Mouse (Mus musculus) liver, postnatal 0 days (tissue): ENCODE measurements at regions not wholly inside any gene's neighbourhood (a gene's known extent, or its start where the extent isn't known, plus 50 kb on each side); places are given as distances from the start of the nearest gene placed in this dataset.

Experiments used
- ATAC-seq: fragments of 200-750 bp; cut with Nextera tagmentation; 2 replicates; pipeline ENCODE4 v1.8.0; 2017; ENCODE audit warnings: mild to moderate bottlenecking, moderate library complexity
- DNase-seq: peaks from one replicate; pipeline ENCODE4 v3.0.0-alpha.2; 2016
- H3K27ac ChIP-seq: fragments of 300-500 bp; sonication (generic); 2 replicates; pipeline ENCODE4 v1.5.1; 2014; ENCODE audit warnings: antibody characterized with exemption, moderate library complexity, mild to moderate bottlenecking, low read depth
- H3K27me3 ChIP-seq: fragments of 300-500 bp; sonication (generic); 2 replicates; pipeline ENCODE4 v1.6.1; 2014; ENCODE audit warnings: low read length, control low read depth, mixed read lengths; ENCODE audit not compliant: insufficient read depth
- H3K36me3 ChIP-seq: fragments of 300-500 bp; sonication (generic); replicated peaks from 2 replicates; pipeline ENCODE4 v1.6.1; 2014; ENCODE audit warnings: mild to moderate bottlenecking, control low read depth, low read length, moderate library complexity, mixed read lengths; ENCODE audit not compliant: insufficient read depth
- H3K4me1 ChIP-seq: fragments of 300-500 bp; sonication (generic); 2 replicates; pipeline ENCODE4 v1.6.1; 2014; ENCODE audit warnings: antibody characterized with exemption, mild to moderate bottlenecking, control low read depth; ENCODE audit not compliant: insufficient read depth
- H3K4me2 ChIP-seq: fragments of 300-500 bp; sonication (generic); 2 replicates; pipeline ENCODE4 v1.6.1; 2014; ENCODE audit warnings: low read depth, mild to moderate bottlenecking, low read length, moderate library complexity, mixed read lengths
- H3K4me3 ChIP-seq: fragments of 300-500 bp; sonication (generic); 2 replicates; pipeline ENCODE4 v1.5.1; 2014; ENCODE audit warnings: low read depth, low read length
- H3K9ac ChIP-seq: fragments of 300-500 bp; sonication (generic); replicated peaks from 2 replicates; pipeline ENCODE4 v1.6.1; 2014; ENCODE audit warnings: mild to moderate bottlenecking, moderate library complexity
- H3K9me3 ChIP-seq: fragments of 300-500 bp; sonication (generic); 2 replicates; pipeline ENCODE4 v1.6.1; 2016; ENCODE audit warnings: mild to moderate bottlenecking, control low read depth, low read length, mixed read lengths
- CTCF ChIP-seq: sonication (generic); IDR thresholded peaks from 2 replicates; pipeline ENCODE4 v1.5.1; 2016; ENCODE audit warnings: antibody characterized with exemption, low read depth
- EP300 ChIP-seq: IDR thresholded peaks from 2 replicates; pipeline ENCODE4 v1.6.1; 2016; ENCODE audit warnings: antibody characterized with exemption, low read depth, mild to moderate bottlenecking
- WGBS: fragments of 180-500 bp; shearing (Covaris S2); extraction: QIAGEN DNeasy Blood & Tissue Kit; methylation state at CpG from one replicate; pipeline ENCODE4 v1.1.7; 2014; ENCODE audit not compliant: insufficient replicate concordance; 5-methylcytosine and 5-hydroxymethylcytosine counted together

- Histone ChIP-seq H3K9ac (no peak overlapping the region), H3K27me3 (no peaks in the 10 kb centered on the region), H3K27ac (no peak overlapping the region), H3K4me1 (no peaks in the 10 kb centered on the region), H3K9me3 (no peaks in the 10 kb centered on the region), H3K36me3 (no peaks in the 10 kb centered on the region), H3K4me2 (no peak overlapping the region), H3K4me3 (no peak overlapping the region)
- TF ChIP-seq EP300 (no peak), CTCF (no peak)
- DNase-seq: no peak
- 75% methylated on average over 4 of the region's 4 CpGs for WGBS
- no peak for ATAC-seq
These were observed 502.0 kb downstream of the Sqor start for GRCm38 (mm10) chr2:123267036-123267435.

DNA sequence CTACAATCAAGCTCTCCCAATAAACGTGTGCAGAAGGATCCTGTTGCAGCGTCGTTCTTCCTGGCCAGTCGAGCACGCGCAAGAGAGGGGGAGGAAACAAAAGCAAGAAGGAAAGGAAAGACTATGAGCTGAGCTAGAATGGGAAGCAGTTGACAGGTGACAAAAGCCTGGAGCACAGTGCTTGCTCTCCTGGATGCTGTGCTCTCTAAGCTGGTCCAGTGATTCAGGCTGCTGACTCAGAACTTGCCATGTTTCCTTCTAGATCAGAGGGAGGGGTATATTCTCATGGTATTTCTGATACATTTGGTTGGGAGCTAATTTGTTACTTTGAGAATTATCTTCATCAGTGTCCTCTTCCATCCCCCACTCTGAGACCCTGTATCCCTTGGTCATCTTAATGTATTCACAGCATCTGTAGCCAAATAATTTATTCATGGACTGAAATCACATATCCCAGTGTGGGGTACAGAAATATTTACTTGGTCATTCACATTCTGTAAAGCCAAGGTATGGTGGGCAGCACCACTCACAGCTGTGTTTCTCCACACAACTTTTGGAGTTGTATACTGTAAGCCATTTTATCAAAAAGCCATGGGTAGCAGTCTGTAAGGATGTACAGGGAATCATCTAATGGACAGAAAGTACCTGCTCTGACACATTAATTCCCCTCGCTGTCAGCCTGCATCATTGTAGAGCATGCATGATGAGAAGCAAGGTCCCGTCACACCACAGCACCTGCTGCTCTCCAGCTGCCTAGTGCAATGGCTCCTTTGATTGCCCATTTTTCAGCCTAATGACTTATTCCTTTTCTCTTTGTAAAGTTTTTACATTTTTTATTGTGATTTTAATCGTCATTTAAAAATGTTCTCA, 510.1 kb downstream of the Sqor start:
- H3K4me3 ChIP-seq: no peak overlapping the region
- no peak overlapping the region for H3K27ac ChIP-seq
- WGBS: 77% methylated on average over 9 of the region's 9 CpGs
- TF ChIP-seq CTCF (no peak), EP300 (no peak)
- no peak overlapping the region for H3K4me2 ChIP-seq
- DNase-seq (no peak), ATAC-seq (no peak)
- H3K4me1 ChIP-seq: no peaks in the 10 kb centered on the region
- H3K36me3 ChIP-seq: no peaks in the 10 kb centered on the region
- no peak overlapping the region for H3K9ac ChIP-seq
- H3K27me3 ChIP-seq: no peaks in the 10 kb centered on the region
- H3K9me3 ChIP-seq: no peaks in the 10 kb centered on the region

- ATAC-seq (no peak), DNase-seq (no peak)
- H3K27me3 ChIP-seq: no peaks in the 10 kb centered on the region
- H3K27ac ChIP-seq: no peak overlapping the region
- H3K4me3 ChIP-seq: no peak overlapping the region
- 67% methylated on average over 6 of the region's 6 CpGs for WGBS
- no peaks in the 10 kb centered on the region for H3K9me3 ChIP-seq
- no peaks in the 10 kb centered on the region for H3K4me1 ChIP-seq
- H3K36me3 ChIP-seq: no peaks in the 10 kb centered on the region
- H3K9ac ChIP-seq: no peak overlapping the region
- TF ChIP-seq CTCF (no peak), EP300 (no peak)
- no peak overlapping the region for H3K4me2 ChIP-seq
These were observed 510.8 kb downstream of the Sqor start for GRCm38 (mm10) chr2:123275736-123276330.

GRCm38 (mm10) chr2:123311554-123312276, 546.7 kb downstream of the Sqor start:
- WGBS: 59% methylated on average over 6 of the region's 6 CpGs
- ATAC-seq (no peak), DNase-seq (no peak)
- no peaks in the 10 kb centered on the region for H3K4me1 ChIP-seq
- no peak overlapping the region for H3K27ac ChIP-seq
- no peak overlapping the region for H3K4me3 ChIP-seq
- no peak overlapping the region for H3K9ac ChIP-seq
- H3K36me3 ChIP-seq: no peaks in the 10 kb centered on the region
- TF ChIP-seq EP300: no peak
- TF ChIP-seq CTCF: no peak
- H3K27me3 ChIP-seq: no peaks in the 10 kb centered on the region
- H3K9me3 ChIP-seq: no peaks in the 10 kb centered on the region
- no peak overlapping the region for H3K4me2 ChIP-seq

GRCm38 (mm10) chr2:123312277-123312617, 547.2 kb downstream of the Sqor start:
- Histone ChIP-seq H3K27me3 (no peaks in the 10 kb centered on the region), H3K4me1 (no peaks in the 10 kb centered on the region), H3K9ac (no peak overlapping the region), H3K9me3 (no peaks in the 10 kb centered on the region), H3K27ac (no peak overlapping the region), H3K4me2 (no peak overlapping the region), H3K4me3 (no peak overlapping the region), H3K36me3 (no peaks in the 10 kb centered on the region)
- DNase-seq: peak; percentile 52
- no peak for ATAC-seq
- WGBS: 17% methylated on average over 8 of the region's 8 CpGs
- TF ChIP-seq CTCF (peak; percentile 77), EP300 (no peak)

- no peaks in the 10 kb centered on the region for H3K9me3 ChIP-seq
- H3K4me2 ChIP-seq: no peak overlapping the region
- TF ChIP-seq EP300 (no peak), CTCF (no peak)
- H3K9ac ChIP-seq: no peak overlapping the region
- H3K36me3 ChIP-seq: no peaks in the 10 kb centered on the region
- ATAC-seq: no peak
- no peak for DNase-seq
- H3K4me1 ChIP-seq: no peaks in the 10 kb centered on the region
- 72% methylated on average over 4 of the region's 4 CpGs for WGBS
- no peaks in the 10 kb centered on the region for H3K27me3 ChIP-seq
- H3K27ac ChIP-seq: no peak overlapping the region
- H3K4me3 ChIP-seq: no peak overlapping the region
These were observed 555.5 kb downstream of the Sqor start for GRCm38 (mm10) chr2:123320448-123321097.
